Mouse (Mus musculus) MEL-GATA-1-ER (cell line): Measurements from ENCODE around the gene Tns3.

Experiments
- DNase-seq: peaks from one replicate; pipeline ENCODE4 v3.0.0-alpha.2; 2012; ENCODE audit warnings: low read depth; ENCODE audit errors: extremely low read depth

Tns3 gene

GRCm38 (mm10) chr11:8530506-8530905 is 133.8 kb downstream of the Tns3 start:
- DNase-seq, result no peak

DNA sequence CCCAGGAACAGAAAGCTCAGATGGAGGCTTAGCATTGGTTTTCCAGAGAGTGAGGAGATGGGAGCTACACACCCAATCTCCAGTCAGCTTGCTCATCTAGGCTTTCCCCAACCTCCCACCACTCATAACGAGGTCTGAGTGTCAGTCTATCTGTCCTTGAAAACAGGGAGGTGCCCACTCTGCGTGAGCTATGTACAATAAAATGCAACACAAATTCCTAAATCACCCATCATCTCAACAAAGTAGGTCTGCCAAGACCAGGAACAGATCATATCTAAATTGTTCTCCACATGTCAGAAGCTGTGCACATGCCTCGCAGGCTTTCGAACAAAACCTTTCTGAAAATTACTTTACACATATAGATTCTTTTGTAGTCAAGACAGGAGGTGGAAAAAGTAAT is 134.3 kb downstream of the Tns3 start:
- no peak for DNase-seq

DNA sequence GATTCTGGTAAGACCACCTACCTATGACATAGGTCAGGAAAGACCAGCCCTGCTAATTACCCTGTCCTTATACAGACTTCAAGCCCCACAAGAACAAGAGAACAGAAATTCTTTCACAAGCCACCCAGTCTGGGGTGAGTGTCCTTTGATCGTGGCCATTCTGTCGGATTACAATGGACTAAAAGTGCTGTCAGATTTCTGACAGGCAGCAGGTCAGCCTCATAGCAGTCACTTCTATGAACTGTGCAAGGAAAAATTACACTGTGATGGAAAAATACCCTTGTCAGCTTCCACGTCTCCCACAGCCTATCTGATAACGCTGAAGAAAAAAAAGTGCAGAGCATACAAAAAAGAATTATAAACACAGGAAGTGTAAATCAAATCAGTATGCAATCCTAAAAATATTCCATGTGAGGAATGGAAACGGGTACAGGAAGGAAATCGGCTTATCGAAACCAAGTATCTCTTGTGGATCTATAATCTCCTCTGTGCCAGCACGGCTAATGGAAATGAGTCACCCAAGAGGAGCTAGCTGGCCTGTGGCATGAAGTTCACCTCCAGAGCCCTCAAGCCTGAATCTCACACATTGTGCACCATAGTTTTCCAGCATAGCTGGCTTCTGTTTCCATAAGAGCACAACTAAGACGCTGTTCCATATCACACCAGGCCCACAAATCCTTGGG is 138.7 kb downstream of the Tns3 start:
- no peak for DNase-seq

GRCm38 (mm10) chr11:8523344-8524126 is 140.8 kb downstream of the Tns3 start:
- DNase-seq, result no peak

DNA sequence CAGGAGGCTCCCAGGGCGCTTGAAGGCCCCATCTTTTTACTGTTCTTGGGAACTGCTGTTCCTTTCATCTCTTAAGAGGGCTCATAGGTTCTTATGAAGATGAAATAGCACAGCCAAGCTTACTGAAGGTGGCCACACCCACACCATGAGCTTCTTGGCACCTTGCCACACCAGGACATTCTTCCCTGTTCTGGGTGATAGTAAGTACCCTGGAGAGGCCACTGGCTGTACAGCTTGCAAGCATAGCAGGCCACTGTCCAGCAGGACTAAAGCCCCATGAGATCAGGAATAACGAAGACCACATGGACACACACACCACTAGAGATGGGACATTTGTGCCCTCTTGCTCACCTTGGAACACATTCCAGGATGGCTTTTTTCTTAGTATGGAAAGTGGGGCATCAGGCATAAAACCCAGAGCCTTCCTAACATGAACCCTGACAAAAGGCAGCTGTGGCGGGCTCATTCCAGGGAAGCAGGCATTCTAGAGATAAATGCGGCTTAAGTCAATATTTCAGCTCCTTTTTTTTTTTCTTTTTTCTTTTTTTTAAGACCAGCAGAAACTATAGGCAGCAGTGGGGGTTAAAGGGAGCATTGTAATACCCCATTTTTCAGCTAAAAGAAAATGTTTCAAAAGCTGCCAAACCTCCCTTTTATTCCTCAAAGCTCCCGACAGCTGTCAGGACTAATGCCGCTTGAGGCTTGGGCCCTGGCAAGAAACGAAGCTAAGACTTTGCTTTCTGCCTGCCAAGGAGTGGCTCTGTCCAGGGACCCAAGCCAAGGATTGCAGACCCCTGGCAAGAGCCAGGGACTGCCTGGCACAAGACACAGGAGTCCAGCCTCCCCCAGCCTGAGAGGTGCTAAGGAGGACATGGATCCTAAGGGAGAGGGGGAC is 150.7 kb downstream of the Tns3 start:
- no peak for DNase-seq

GRCm38 (mm10) chr11:8510294-8510693 is 154.0 kb downstream of the Tns3 start:
- DNase-seq, result no peak

DNA sequence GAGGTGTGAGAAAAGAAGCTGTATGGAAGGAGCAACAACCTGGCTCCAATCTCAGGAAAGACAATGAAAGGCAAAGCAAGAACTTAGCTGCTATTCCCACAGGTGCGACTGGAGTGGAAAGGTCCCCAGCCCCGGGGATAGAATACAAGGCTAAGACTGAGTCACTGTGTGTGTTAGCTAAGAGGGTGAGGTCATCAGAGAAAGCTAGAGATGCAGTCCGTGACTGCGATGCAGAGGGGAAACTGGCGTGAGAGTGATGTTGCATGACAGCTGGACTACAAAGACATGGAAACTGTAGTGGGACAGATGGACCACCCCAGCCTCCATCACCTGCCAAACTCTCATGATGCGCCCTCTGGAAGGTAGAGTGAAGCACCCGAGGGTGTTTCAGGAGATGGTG is 154.7 kb downstream of the Tns3 start:
- no peak for DNase-seq

GRCm38 (mm10) chr11:8503735-8504134 is 160.6 kb downstream of the Tns3 start:
- no peak for DNase-seq

DNA sequence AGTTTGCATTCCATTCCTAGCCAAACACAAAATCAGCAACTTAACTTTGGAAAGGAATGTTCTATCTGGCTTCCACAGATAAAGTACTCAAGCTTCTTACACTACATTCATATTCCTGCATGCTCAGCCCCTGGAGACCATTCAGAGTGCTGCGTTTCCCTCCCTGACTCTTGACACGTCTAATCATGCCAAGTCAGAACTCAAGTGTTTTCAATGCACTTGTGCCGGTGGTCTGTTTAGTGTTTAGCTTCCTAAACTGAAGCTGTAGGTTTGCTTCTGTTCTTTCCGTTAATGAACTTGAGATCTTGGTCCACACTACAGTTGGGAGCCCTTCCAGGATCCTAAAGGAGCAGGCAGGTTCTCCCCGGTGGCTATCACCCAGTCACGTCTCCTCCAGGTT is 163.5 kb downstream of the Tns3 start:
- no peak for DNase-seq

GRCm38 (mm10) chr11:8497136-8497535 is 167.2 kb downstream of the Tns3 start:
- no peak for DNase-seq

- DNase-seq, result no peak
Observed at GRCm38 (mm10) chr11:8496686-8497085, 167.6 kb downstream of the Tns3 start.

DNA sequence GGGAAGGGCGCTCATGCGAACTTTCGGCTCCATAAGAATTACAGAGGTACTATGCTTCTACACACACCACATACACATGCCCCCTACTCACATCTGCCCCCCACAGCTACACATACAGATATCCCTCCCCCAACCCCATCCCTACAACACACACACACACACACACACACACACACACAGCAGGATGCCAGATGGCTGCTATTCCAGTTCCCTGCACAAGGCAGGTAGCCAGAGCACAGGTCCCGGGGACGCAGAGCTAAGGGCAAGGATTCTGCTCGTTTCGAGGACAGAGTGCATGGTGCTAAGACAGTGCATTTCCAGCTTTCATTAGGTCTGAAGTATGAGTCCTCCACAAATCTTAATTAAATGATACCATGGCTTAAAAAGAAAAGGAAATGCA is 168.5 kb downstream of the Tns3 start:
- DNase-seq, result no peak

DNA sequence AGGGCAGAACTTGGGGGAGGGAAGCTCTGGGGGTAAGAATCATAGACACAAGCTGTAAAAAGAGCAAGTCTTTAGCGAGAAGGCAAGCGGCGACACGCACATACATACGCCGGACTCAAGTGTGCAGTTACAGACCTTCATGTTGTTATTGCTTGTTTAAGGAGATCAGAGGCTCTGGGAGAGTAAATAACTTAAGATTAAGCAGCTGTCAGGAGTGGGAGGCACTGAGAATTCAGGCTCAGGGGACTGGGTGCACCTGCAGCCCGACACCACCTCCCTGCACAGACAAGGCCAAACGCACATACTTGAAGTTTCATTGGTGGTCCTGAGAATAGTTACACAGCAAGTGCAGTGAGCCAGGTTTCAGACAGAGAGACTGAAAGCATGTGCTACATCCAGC is 169.3 kb downstream of the Tns3 start:
- DNase-seq, result no peak

- no peak for DNase-seq
Observed at GRCm38 (mm10) chr11:8493931-8494490, 170.3 kb downstream of the Tns3 start.

- no peak for DNase-seq
Observed at GRCm38 (mm10) chr11:8492332-8492731, 172.0 kb downstream of the Tns3 start.

DNA sequence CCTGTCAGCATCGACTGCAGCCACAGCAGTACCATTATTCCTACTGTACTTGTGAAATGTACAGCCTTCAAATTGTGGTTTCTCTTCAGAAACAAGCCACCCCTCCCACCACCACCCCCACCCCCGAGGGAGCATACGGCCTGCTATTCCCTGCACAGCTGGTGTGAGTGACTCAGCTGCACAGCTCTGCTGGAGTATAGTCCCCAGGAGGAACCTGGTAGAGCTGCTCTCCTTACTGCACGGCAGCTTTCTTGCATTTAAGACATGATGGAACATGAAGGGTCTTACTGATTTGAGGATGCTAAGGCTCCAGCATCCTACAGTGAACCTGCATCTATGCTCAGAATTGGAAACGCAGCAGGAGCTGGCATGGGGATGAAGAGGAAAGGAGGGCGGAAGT is 176.1 kb downstream of the Tns3 start:
- no peak for DNase-seq

- DNase-seq, result no peak
Observed at GRCm38 (mm10) chr11:8486552-8486951, 177.8 kb downstream of the Tns3 start.

GRCm38 (mm10) chr11:8484538-8484937 is 179.8 kb downstream of the Tns3 start:
- DNase-seq, result no peak

DNA sequence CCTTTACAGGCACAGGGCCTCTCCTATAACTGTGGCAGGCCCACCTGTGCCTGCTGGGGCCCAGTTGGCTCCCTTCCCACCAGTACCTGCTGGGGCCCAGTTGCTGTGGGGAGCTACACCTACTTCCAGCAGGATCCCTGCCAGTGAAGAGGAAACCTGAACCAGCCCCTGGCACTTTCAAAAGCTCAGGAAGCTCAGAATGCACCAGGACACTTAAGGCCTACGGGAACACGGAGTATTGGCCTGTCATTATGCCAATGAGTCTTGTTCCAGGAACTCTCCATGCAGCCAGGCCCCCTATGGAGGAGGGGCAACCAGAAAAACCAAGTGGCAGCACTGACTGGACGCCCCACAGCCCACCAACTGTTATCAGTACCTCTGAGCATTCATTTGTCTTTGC is 181.6 kb downstream of the Tns3 start:
- no peak for DNase-seq

GRCm38 (mm10) chr11:8481962-8482361 is 182.4 kb downstream of the Tns3 start:
- no peak for DNase-seq

- DNase-seq, result no peak
Observed at GRCm38 (mm10) chr11:8481529-8481928, 182.8 kb downstream of the Tns3 start.

GRCm38 (mm10) chr11:8479858-8480257 is 184.5 kb downstream of the Tns3 start:
- no peak for DNase-seq
